Mouse (Mus musculus) heart, postnatal 0 days (tissue): ENCODE data around the gene Cacng4. TPM values are rescaled to one million over a fixed set of nuclear protein-coding genes. Genes with fewer than 3 reads are reported as not detected.

Source experiments
- ATAC-seq: fragments of 200-750 bp; cut with Nextera tagmentation; 2 replicates; pipeline ENCODE4 v1.8.0; 2017; ENCODE audit warnings: low read depth, moderate number of reproducible peaks, moderate library complexity; ENCODE audit not compliant: insufficient read depth
- DNase-seq: peaks from one replicate; pipeline ENCODE4 v3.0.0-alpha.2; 2016; ENCODE audit warnings: low spot score
- H3K27ac ChIP-seq: fragments of 300-500 bp; sonication (generic); 2 replicates; pipeline ENCODE4 v1.5.1; 2014; ENCODE audit warnings: low read depth, mild to moderate bottlenecking
- H3K27me3 ChIP-seq: fragments of 300-500 bp; sonication (generic); 2 replicates; pipeline ENCODE4 v1.6.1; 2014; ENCODE audit warnings: low read length, mixed read lengths; ENCODE audit not compliant: control insufficient read depth, insufficient read depth
- H3K36me3 ChIP-seq: fragments of 300-500 bp; sonication (generic); replicated peaks from 2 replicates; pipeline ENCODE4 v1.6.1; 2014; ENCODE audit warnings: low read length, mixed read lengths; ENCODE audit not compliant: control insufficient read depth, insufficient read depth
- H3K4me1 ChIP-seq: fragments of 300-500 bp; sonication (generic); 2 replicates; pipeline ENCODE4 v1.6.1; 2014; ENCODE audit warnings: antibody characterized with exemption; ENCODE audit not compliant: control insufficient read depth, insufficient read depth
- H3K4me2 ChIP-seq: fragments of 300-500 bp; sonication (generic); 2 replicates; pipeline ENCODE4 v1.6.1; 2014; ENCODE audit warnings: low read depth, mild to moderate bottlenecking, low read length, moderate library complexity
- H3K4me3 ChIP-seq: fragments of 300-500 bp; sonication (generic); 2 replicates; pipeline ENCODE4 v1.5.1; 2014; ENCODE audit warnings: low read depth, low read length
- H3K9ac ChIP-seq: fragments of 300-500 bp; sonication (generic); replicated peaks from 2 replicates; pipeline ENCODE4 v1.6.1; 2014; ENCODE audit warnings: low read depth, low read length, mixed read lengths
- H3K9me3 ChIP-seq: fragments of 300-500 bp; sonication (generic); replicated peaks from 2 replicates; pipeline ENCODE4 v1.6.1; 2016; ENCODE audit warnings: low read length; ENCODE audit not compliant: control insufficient read depth
- CTCF ChIP-seq: IDR thresholded peaks from 2 replicates; pipeline ENCODE4 v1.5.1; 2016; ENCODE audit warnings: antibody characterized with exemption, control low read depth, low read depth
- EP300 ChIP-seq: IDR thresholded peaks from 2 replicates; pipeline ENCODE4 v1.6.1; 2016; ENCODE audit warnings: antibody characterized with exemption, low read depth
- WGBS: fragments of 180-500 bp; shearing (Covaris S2); extraction: QIAGEN DNeasy Blood & Tissue Kit; methylation state at CpG from one replicate; pipeline ENCODE4 v1.1.7; 2014; 5-methylcytosine and 5-hydroxymethylcytosine counted together
- polyA plus RNA-seq: library from polyadenylated mRNA; unstranded; fragments of >200 nt; fragmentation: Nextera tagmentation; extraction: Ambion mirVana; gene quantifications from 2 replicates; pipeline ENCODE4 v1.2.1, GENCODE M21; 2015
- total RNA-seq: library from RNA; depleted of rRNA; stranded (reverse); fragments of >200 nt; gene quantifications from 2 replicates; pipeline ENCODE4 v1.2.3, GENCODE M21; 2014; ENCODE audit warnings: low replicate concordance

Cacng4 gene
- total and polyA plus RNA-seq, 2 experiments from 2014 or later: 0.04 TPM; not detected in 1

DNA sequence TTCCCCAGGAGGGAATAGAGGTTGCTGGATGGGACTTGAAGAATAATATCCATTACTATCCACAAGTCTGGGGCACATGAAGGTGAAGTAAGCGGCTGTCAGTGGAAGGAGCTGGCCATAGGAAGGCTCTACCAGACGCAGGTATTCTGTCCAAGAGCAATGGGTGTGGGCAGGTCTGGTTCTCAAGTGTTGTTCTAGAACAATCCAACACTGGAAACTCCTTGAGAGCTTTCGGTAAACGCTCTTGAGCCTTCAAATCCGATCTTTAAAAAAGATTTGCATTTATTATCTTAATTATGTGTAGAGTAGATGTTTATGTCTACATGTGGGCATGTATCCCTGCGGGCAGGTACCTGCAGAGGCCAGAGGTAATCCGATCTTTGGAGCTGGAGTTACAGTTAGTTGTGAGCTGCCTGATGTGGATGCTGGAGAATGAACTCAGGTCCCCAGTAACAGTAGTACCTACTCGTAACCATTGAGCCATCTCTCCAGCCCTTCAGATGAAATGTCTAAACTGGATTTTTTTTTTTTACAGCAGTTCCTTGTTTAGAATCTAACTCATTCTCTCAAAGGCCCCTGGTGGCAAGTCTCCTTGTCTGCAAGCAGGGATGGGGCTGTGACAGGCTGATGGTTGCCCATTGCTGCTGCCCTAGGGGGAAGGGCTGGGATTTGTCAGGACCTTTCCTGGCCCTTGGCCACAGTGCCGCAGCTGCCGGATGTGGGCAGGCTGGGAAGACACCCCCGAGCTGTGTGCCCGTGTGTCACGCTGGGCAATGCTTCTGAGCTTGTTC, 66.1 kb downstream of the Cacng4 start:
- no peak overlapping the region for H3K4me2 ChIP-seq
- no peaks in the 10 kb centered on the region for H3K36me3 ChIP-seq
- no peak overlapping the region for H3K9ac ChIP-seq
- 0 out of 2 replicates have a peak, but pooled peaks cover 4% of the 10 kb centered on the region for H3K4me1 ChIP-seq
- no peak for TF ChIP-seq CTCF
- no peak for TF ChIP-seq EP300
- ATAC-seq (no peak), DNase-seq (no peak)
- H3K27ac ChIP-seq: no peak overlapping the region
- no peaks in the 10 kb centered on the region for H3K9me3 ChIP-seq
- H3K4me3 ChIP-seq: no peak overlapping the region
- H3K27me3 ChIP-seq: no peaks in the 10 kb centered on the region
- WGBS: 72% methylated on average over 13 of the region's 13 CpGs

GRCm38 (mm10) chr11:107724603-107725002, 69.8 kb downstream of the Cacng4 start:
- no peaks in the 10 kb centered on the region for H3K27me3 ChIP-seq
- DNase-seq (no peak), ATAC-seq (no peak)
- no peak overlapping the region for H3K4me3 ChIP-seq
- 73% methylated on average over 8 of the region's 8 CpGs for WGBS
- no peak overlapping the region for H3K9ac ChIP-seq
- no peaks in the 10 kb centered on the region; the same call in 1 of the 2 replicates for H3K9me3 ChIP-seq
- no peak overlapping the region for H3K27ac ChIP-seq
- no peaks in the 10 kb centered on the region for H3K4me1 ChIP-seq
- H3K36me3 ChIP-seq: no peaks in the 10 kb centered on the region
- no peak overlapping the region for H3K4me2 ChIP-seq
- TF ChIP-seq CTCF (no peak), EP300 (no peak)

- H3K9ac ChIP-seq: no peak overlapping the region
- H3K27ac ChIP-seq: no peak overlapping the region
- ATAC-seq: no peak
- no peak for DNase-seq
- 87% methylated on average over 7 of the region's 7 CpGs for WGBS
- H3K9me3 ChIP-seq: no peaks in the 10 kb centered on the region; the same call in 1 of the 2 replicates
- no peaks in the 10 kb centered on the region for H3K36me3 ChIP-seq
- H3K4me1 ChIP-seq: no peaks in the 10 kb centered on the region
- no peak overlapping the region for H3K4me2 ChIP-seq
- no peak overlapping the region for H3K4me3 ChIP-seq
- TF ChIP-seq CTCF: no peak
- no peak for TF ChIP-seq EP300
- H3K27me3 ChIP-seq: no peaks in the 10 kb centered on the region
Observed at GRCm38 (mm10) chr11:107721057-107721456, 73.3 kb downstream of the Cacng4 start.

GRCm38 (mm10) chr11:107720264-107721021, 73.9 kb downstream of the Cacng4 start:
- Histone ChIP-seq H3K9ac (no peak overlapping the region), H3K27ac (no peak overlapping the region), H3K4me2 (no peak overlapping the region), H3K4me3 (no peak overlapping the region), H3K9me3 (no peaks in the 10 kb centered on the region; the same call in 1 of the 2 replicates), H3K4me1 (no peaks in the 10 kb centered on the region), H3K27me3 (no peaks in the 10 kb centered on the region), H3K36me3 (no peaks in the 10 kb centered on the region)
- no peak for ATAC-seq
- DNase-seq: no peak
- no peak for TF ChIP-seq CTCF
- TF ChIP-seq EP300: no peak
- 81% methylated on average over 9 of the region's 9 CpGs for WGBS

DNA sequence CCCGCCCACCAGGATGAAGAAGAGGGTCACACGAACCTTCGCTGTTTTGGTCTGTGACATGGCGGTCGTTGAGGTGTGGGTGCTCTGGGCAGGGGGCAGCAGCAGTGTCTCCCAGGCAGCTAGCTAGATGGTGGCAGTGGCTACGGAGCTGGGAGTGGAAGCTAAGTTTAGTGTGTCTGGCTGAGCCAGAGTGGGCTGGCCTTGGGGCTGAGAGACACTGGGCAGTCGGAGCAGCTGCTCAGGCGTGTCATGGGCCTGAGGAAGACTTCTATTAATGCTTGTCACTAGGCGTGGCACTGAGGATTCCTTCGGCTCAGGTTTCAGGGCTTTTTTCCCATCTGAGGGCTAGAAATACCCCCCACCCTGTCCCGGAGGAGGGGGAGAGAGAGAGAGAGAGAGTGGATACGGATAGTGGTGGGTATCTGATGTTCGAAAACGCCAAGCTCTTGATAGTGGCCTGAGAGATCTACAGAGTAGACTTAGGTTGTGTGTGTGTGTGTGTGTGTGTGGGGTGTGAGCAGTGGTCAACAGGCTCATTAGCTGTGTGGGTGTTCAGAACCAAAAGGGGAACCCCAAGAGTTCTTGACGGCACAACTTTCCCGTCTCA, 77.9 kb downstream of the Cacng4 start, which contains the start of gene Cacng1:
Cacng1 (minus strand) TSS at position 191 of the 607 bp plus-strand sequence.
- no peak for TF ChIP-seq EP300
- no peak for TF ChIP-seq CTCF
- no peak for DNase-seq

More for the DNA sequence above, 77.9 kb downstream of the Cacng4 start, which contains the start of gene Cacng1:
- no peaks in the 10 kb centered on the region for H3K4me1 ChIP-seq
- no peak within 1 kb of the TSS for H3K4me3 ChIP-seq
- ATAC-seq: no peak
- no peaks in the 10 kb centered on the region for H3K9me3 ChIP-seq
- no peaks in the 10 kb centered on the region for H3K27me3 ChIP-seq
- 74% methylated on average over 16 of the region's 16 CpGs for WGBS
- no peak within 1 kb of the TSS for H3K27ac ChIP-seq
- H3K36me3 ChIP-seq: no peaks in the 10 kb centered on the region
- no peak within 1 kb of the TSS for H3K9ac ChIP-seq
- no peak within 1 kb of the TSS for H3K4me2 ChIP-seq
